Mouse (Mus musculus) midbrain, embryonic 15.5 days (tissue): ENCODE data around the gene Grhpr. TPM values are rescaled to one million over a fixed set of nuclear protein-coding genes. Genes with fewer than 3 reads are reported as not detected.
"Not testable (repeated sequence)": the region's sequence is repeated elsewhere in the genome, so short reads cannot be mapped to it uniquely, and the experiment has no call there.

Experiments
- ATAC-seq: fragments of 200-750 bp; cut with Nextera tagmentation; replicated peaks from 2 replicates; pipeline ENCODE4 v1.8.0; 2017; ENCODE audit warnings: moderate TSS enrichment
- H3K27ac ChIP-seq: fragments of 300-500 bp; sonication (generic); 2 replicates; pipeline ENCODE4 v1.5.1; 2015; ENCODE audit warnings: mild to moderate bottlenecking, inconsistent platforms
- H3K27me3 ChIP-seq: fragments of 300-500 bp; sonication (generic); replicated peaks from 2 replicates; pipeline ENCODE4 v1.6.1; 2015; ENCODE audit warnings: inconsistent platforms
- H3K36me3 ChIP-seq: fragments of 300-500 bp; sonication (generic); replicated peaks from 2 replicates; pipeline ENCODE4 v1.6.1; 2015; ENCODE audit warnings: inconsistent platforms
- H3K4me1 ChIP-seq: fragments of 300-500 bp; sonication (generic); 2 replicates; pipeline ENCODE4 v1.6.1; 2015; ENCODE audit warnings: inconsistent platforms
- H3K4me2 ChIP-seq: fragments of 300-500 bp; sonication (generic); 2 replicates; pipeline ENCODE4 v1.6.1; 2015; ENCODE audit warnings: inconsistent platforms, mild to moderate bottlenecking, moderate library complexity
- H3K4me3 ChIP-seq: fragments of 300-500 bp; sonication (generic); 2 replicates; pipeline ENCODE4 v1.5.1; 2015; ENCODE audit warnings: mild to moderate bottlenecking, inconsistent platforms
- H3K9ac ChIP-seq: fragments of 300-500 bp; sonication (generic); 2 replicates; pipeline ENCODE4 v1.6.1; 2015; ENCODE audit warnings: mild to moderate bottlenecking, inconsistent platforms
- H3K9me3 ChIP-seq: fragments of 300-500 bp; sonication (generic); 2 replicates; pipeline ENCODE4 v1.6.1; 2016; ENCODE audit warnings: inconsistent platforms
- WGBS: fragments of 180-500 bp; shearing (Covaris S2); methylation state at CpG from one replicate; pipeline ENCODE4 v1.1.7; 2015; ENCODE audit warnings: mixed read lengths; 5-methylcytosine and 5-hydroxymethylcytosine counted together
- polyA plus RNA-seq: library from polyadenylated mRNA; unstranded; fragments of >200 nt; fragmentation: Nextera tagmentation; extraction: Ambion mirVana; gene quantifications from 2 replicates; pipeline ENCODE4 v1.2.1, GENCODE M21; 2015

Grhpr gene
- polyA plus RNA-seq, 1 experiment from 2014 or later = 21.9 TPM

GRCm38 (mm10) chr4:44976921-44977710 lies 4.1 kb upstream of the Grhpr start:
- no peak overlapping the region for H3K4me2 ChIP-seq
- no peaks in the 10 kb centered on the region for H3K36me3 ChIP-seq
- H3K27ac ChIP-seq = no peak overlapping the region
- ATAC-seq = no peak
- no peak overlapping the region for H3K9ac ChIP-seq
- H3K9me3 ChIP-seq = no peaks in the 10 kb centered on the region
- no peak overlapping the region for H3K4me3 ChIP-seq
- H3K4me1 ChIP-seq = peaks cover 16% of the 10 kb centered on the region
- H3K27me3 ChIP-seq = no peaks in the 10 kb centered on the region
- WGBS = 89% methylated on average over 10 of the region's 10 CpGs

DNA sequence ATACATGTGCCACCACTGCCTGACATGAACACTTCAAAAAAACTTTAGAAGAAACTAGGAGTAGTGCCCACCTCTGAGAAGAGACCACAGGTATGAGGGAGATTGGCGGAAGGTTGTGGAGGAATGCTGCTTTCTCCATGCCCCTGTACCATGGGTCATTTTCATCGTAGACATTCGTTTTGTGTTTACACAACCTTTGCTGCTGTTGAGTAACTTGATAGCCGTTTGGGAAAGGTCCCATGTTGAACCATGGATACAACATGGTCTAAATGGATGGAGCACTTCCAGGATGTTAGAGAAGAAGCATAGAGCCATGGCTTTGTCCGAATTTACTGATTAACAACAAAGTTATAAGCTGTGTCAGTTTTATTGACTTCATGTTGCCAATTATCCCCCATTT lies 3.0 kb upstream of the Grhpr start:
- 81% methylated on average over 5 of the region's 5 CpGs for WGBS
- ATAC-seq = no peak
- Histone ChIP-seq H3K27ac (no peak overlapping the region), H3K36me3 (no peaks in the 10 kb centered on the region), H3K9me3 (no peaks in the 10 kb centered on the region), H3K4me2 (no peak overlapping the region), H3K27me3 (no peaks in the 10 kb centered on the region), H3K4me1 (peaks cover 16% of the 10 kb centered on the region), H3K4me3 (no peak overlapping the region), H3K9ac (no peak overlapping the region)

- 81% methylated on average over 7 of the region's 7 CpGs for WGBS
- Histone ChIP-seq H3K27me3 (no peaks in the 10 kb centered on the region), H3K9me3 (no peaks in the 10 kb centered on the region), H3K36me3 (no peaks in the 10 kb centered on the region), H3K9ac (no peak overlapping the region), H3K27ac (no peak overlapping the region), H3K4me2 (no peak overlapping the region), H3K4me3 (no peak overlapping the region), H3K4me1 (peaks cover 16% of the 10 kb centered on the region)
- ATAC-seq = no peak
Observed at GRCm38 (mm10) chr4:44979794-44980338, 1.3 kb upstream of the Grhpr start.

- 17% methylated on average over 5 of the region's 5 CpGs for WGBS
- ATAC-seq = no peak
- H3K4me3 ChIP-seq = peak overlapping the region; percentile 56
- no peaks in the 10 kb centered on the region for H3K36me3 ChIP-seq
- H3K9ac ChIP-seq = 0 out of 2 replicates have a peak overlapping the region, but pooled peaks have one; percentile 60
- peak overlapping the region; percentile 93 for H3K4me2 ChIP-seq
- H3K27me3 ChIP-seq = no peaks in the 10 kb centered on the region
- H3K27ac ChIP-seq = no peak overlapping the region
- H3K9me3 ChIP-seq = no peaks in the 10 kb centered on the region
- peaks cover 16% of the 10 kb centered on the region for H3K4me1 ChIP-seq
Observed at GRCm38 (mm10) chr4:44981974-44982287, 736 bp downstream of the Grhpr start.

DNA sequence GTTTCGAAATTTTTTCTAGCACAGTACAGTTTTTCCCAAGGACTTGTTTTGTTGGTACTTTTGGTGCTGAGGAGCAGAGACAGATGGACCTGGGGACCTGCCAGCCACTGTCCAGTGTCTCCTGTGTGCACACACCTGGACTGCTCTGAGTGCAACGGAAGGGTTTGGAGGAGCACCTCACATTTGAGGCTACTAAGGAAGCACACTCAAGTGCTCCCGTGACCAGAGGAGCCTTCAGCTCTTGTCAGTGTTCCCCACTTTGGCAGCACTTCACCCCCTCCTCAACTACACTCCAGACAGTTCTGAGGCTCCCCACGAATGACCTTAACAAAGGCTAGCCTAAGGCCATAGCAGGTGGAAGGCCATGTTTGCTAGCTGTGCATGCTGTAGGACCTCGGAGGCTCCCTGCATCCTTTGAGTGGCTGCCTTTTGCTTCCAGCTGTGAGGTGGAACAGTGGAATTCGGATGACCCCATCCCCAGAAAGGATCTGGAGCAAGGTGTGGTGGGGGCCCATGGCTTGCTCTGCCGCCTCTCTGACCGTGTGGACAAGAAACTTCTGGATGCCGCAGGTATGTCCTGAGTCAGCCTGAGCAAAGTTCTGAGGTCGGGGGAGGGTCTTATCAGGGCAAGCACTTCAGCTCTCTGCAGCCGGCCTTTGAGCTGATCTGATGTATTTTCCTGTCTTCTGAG lies 1.4 kb downstream of the Grhpr start:
- H3K27me3 ChIP-seq = no peaks in the 10 kb centered on the region
- WGBS = 75% methylated on average over 11 of the region's 11 CpGs
- H3K9me3 ChIP-seq = no peaks in the 10 kb centered on the region
- H3K4me1 ChIP-seq = peaks cover 16% of the 10 kb centered on the region
- no peak overlapping the region for H3K9ac ChIP-seq
- H3K4me3 ChIP-seq = no peak overlapping the region
- ATAC-seq = no peak
- H3K4me2 ChIP-seq = no peak overlapping the region
- H3K36me3 ChIP-seq = no peaks in the 10 kb centered on the region
- H3K27ac ChIP-seq = no peak overlapping the region

DNA sequence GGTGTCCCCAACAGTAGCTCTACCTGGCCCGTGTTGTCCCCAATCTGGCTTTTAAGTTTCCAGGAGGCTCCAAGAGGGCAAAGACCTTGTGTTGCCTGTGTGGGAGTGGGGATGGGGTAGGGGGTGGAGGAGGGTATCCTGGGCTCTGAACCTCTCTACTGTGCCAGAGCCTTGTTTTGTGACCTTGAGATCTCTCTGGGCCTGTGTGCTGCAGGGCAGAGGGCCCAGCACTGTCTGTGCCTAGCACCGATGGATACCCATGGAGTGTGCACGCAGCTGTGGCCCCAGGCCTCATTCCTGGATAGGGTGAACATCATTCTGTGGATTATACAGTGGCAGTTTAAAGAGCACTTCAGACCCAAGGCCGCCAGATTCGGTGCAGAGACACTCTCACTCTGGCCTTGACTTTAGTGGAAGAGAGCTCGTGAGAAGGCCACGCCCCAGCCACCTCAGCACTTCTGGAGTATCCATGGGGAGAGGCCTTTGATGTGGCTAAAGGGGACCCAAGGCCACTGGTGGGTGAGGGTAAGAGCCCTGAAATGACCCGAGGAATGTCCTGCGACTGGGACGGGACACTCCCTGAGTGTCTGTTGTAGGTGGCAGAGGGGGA lies 2.0 kb downstream of the Grhpr start:
- no peaks in the 10 kb centered on the region for H3K27me3 ChIP-seq
- H3K36me3 ChIP-seq = no peaks in the 10 kb centered on the region; the same call in 1 of the 2 replicates
- H3K4me1 ChIP-seq = peaks cover 16% of the 10 kb centered on the region
- no peak for ATAC-seq
- no peaks in the 10 kb centered on the region for H3K9me3 ChIP-seq
- no peak overlapping the region for H3K9ac ChIP-seq
- no peak overlapping the region for H3K4me2 ChIP-seq
- WGBS = 87% methylated on average over 10 of the region's 10 CpGs
- no peak overlapping the region for H3K4me3 ChIP-seq
- H3K27ac ChIP-seq = no peak overlapping the region

GRCm38 (mm10) chr4:44990560-44990959 lies 9.4 kb downstream of the Grhpr start:
- H3K4me3 ChIP-seq = no peak overlapping the region
- 86% methylated on average over 5 of the region's 5 CpGs for WGBS
- no peak for ATAC-seq
- H3K4me2 ChIP-seq = no peak overlapping the region
- no peak overlapping the region for H3K9ac ChIP-seq
- peaks cover 6% of the 10 kb centered on the region; the same call in 1 of the 2 replicates for H3K36me3 ChIP-seq
- H3K9me3 ChIP-seq = no peaks in the 10 kb centered on the region
- H3K4me1 ChIP-seq = no peaks in the 10 kb centered on the region
- no peaks in the 10 kb centered on the region for H3K27me3 ChIP-seq
- no peak overlapping the region for H3K27ac ChIP-seq

DNA sequence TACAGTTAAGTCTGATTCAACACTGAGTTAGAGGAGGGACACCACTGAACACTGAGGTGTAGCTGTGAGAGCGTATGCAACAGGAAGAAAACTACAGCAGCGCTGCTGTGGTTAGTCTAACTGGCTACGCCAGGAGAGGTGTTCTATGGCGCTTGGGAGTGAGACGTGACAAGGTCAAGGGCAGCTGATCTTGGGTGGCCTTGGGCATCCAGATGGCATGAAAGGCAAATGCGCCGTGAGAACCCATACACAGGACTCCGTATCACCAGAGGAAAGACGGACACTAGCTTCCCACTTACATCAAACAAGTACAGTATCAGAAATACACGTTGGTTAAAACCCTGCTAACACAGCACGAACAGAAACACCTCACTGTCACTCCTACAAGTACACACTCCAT lies 11.1 kb downstream of the Grhpr start:
- not testable (repeated sequence) for H3K27ac ChIP-seq, H3K4me3 ChIP-seq, H3K36me3 ChIP-seq, H3K4me1 ChIP-seq, H3K9me3 ChIP-seq, H3K4me2 ChIP-seq, H3K9ac ChIP-seq, H3K27me3 ChIP-seq, ATAC-seq
- WGBS = 92% methylated on average over 11 of the region's 11 CpGs

DNA sequence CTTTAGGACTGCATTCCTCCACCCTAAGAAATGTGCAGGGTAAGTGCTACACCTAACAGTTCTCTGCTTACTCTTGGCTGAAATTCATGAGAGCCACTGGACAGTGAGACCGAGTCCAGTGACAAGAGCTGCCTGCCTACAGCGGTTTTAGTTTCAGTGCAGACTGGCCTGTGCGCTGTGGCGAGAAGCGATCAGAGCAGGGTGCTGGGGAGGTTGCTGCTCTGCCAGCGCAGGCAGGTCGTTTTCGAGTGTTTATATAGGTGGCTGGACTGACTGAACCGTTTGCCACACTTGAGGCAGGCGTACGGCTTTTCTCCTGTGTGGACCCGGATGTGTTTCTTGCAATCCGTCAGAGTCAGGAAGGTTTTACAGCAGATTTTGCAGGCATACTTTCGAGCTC lies 12.0 kb downstream of the Grhpr start:
- not testable (repeated sequence) for H3K27me3 ChIP-seq, H3K9me3 ChIP-seq, H3K9ac ChIP-seq, H3K4me3 ChIP-seq, ATAC-seq, H3K27ac ChIP-seq, H3K36me3 ChIP-seq, H3K4me2 ChIP-seq, H3K4me1 ChIP-seq
- 94% methylated on average over 14 of the region's 14 CpGs for WGBS

DNA sequence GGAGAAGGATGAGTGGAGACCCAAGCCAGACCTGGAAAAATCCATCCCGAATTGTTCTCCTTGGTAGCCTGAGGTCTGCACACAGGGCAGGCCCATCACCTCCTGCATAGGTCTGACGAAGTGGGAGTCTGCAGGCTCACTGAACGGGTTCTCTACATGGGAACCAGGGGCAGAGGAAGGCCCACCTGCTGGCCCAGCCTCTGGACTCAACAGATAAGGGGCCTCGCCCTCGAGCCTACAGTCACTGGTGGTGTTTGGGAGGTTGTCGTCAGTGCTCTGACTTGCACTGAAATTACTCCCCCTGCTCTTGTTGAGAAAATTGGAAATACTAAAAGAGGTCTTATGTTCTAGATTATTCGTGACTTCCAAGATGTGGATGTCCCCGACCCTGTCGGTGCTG lies 12.7 kb downstream of the Grhpr start:
- H3K27ac ChIP-seq = no peak overlapping the region
- no peak overlapping the region for H3K4me2 ChIP-seq
- WGBS = 93% methylated on average over 9 of the region's 9 CpGs
- H3K4me3 ChIP-seq = no peak overlapping the region
- peaks cover 2% of the 10 kb centered on the region for H3K4me1 ChIP-seq
- no peak for ATAC-seq
- no peaks in the 10 kb centered on the region for H3K27me3 ChIP-seq
- H3K36me3 ChIP-seq = peaks cover 6% of the 10 kb centered on the region; the same call in 1 of the 2 replicates
- H3K9ac ChIP-seq = no peak overlapping the region
- H3K9me3 ChIP-seq = no peaks in the 10 kb centered on the region

DNA sequence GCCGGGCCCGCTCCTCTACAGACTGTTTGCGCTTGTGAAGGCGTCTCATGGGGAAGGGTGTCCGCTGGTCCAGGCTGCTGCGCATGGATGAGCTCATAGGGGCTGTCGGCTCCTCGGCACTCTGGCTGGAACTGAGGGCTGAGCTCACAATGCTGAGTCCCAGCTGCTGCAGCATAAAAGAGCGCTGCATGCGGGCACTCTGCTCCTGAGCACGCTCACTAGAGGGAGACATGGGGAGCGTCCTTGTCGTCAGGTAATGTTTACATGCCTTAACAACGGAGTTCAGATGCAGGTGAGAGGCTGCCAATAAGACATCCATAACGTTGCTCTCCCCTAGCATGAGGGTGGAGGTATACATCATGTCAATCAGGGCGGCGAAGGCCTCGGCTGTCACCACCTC lies 13.6 kb downstream of the Grhpr start:
- peaks cover 6% of the 10 kb centered on the region; the same call in 1 of the 2 replicates for H3K36me3 ChIP-seq
- H3K9me3 ChIP-seq = no peaks in the 10 kb centered on the region
- H3K27me3 ChIP-seq = no peaks in the 10 kb centered on the region
- H3K27ac ChIP-seq = no peak overlapping the region
- WGBS = 82% methylated on average over 18 of the region's 18 CpGs
- H3K9ac ChIP-seq = no peak overlapping the region
- no peak for ATAC-seq
- H3K4me2 ChIP-seq = no peak overlapping the region
- H3K4me1 ChIP-seq = peaks cover 2% of the 10 kb centered on the region
- no peak overlapping the region for H3K4me3 ChIP-seq

DNA sequence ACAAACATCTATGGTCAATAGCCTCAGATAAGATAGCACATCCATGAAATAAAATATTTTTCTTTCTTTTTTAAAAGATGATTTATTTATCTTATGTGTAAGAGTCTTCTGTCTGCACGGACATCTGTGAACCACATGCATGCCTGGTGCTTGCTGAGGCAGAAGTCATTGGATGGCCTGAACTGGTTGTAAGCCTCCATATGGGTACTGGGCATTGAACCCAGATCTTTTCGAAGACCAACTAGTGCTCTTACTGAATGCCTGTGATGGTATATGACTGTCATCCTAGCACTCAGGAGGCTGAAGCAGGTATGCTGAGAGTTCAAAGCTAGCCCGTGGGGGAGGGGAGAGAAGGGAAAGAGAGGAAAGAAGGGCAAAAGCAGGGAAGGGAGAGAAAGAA lies 16.9 kb downstream of the Grhpr start:
- Histone ChIP-seq H3K27me3 (no peaks in the 10 kb centered on the region), H3K4me2 (no peak overlapping the region), H3K4me3 (no peak overlapping the region), H3K9me3 (no peaks in the 10 kb centered on the region), H3K27ac (no peak overlapping the region), H3K9ac (no peak overlapping the region), H3K4me1 (peaks cover 2% of the 10 kb centered on the region), H3K36me3 (peaks cover 6% of the 10 kb centered on the region; the same call in 1 of the 2 replicates)
- 80% methylated on average over 3 of the region's 3 CpGs for WGBS
- ATAC-seq = no peak
